Mouse (Mus musculus): ENCODE measurements around the gene Guca1b. TPM values are rescaled to one million over a fixed set of nuclear protein-coding genes. Genes with fewer than 3 reads are reported as not detected.

Gene Guca1b
- not detected in 2 replicates for total RNA-seq (2017)

- no peak for ATAC-seq (replicated peaks; ENCODE audit: low read depth, poor library complexity, severe bottlenecking)
These were observed at the start of gene Guca1b for GRCm38 (mm10) chr17:47385145-47385544. Gene Guca1b, plus strand, starts transcription at chr17:47385393.

- ATAC-seq (replicated peaks; ENCODE audit: low read depth, poor library complexity, severe bottlenecking) = no peak
These were observed 42.1 kb upstream of the Guca1b start for GRCm38 (mm10) chr17:47343121-47343520.

GRCm38 (mm10) chr17:47349721-47350319 lies 35.4 kb upstream of the Guca1b start:
- ATAC-seq (replicated peaks; ENCODE audit: low read depth, poor library complexity, severe bottlenecking) = no peak

GRCm38 (mm10) chr17:47359964-47360363 lies 25.2 kb upstream of the Guca1b start:
- peak; percentile 45 for ATAC-seq (replicated peaks; ENCODE audit: low read depth, poor library complexity, severe bottlenecking)

GRCm38 (mm10) chr17:47361343-47361742 lies 23.9 kb upstream of the Guca1b start:
- ATAC-seq (replicated peaks; ENCODE audit: low read depth, poor library complexity, severe bottlenecking) = no peak

GRCm38 (mm10) chr17:47368401-47369086 lies 16.6 kb upstream of the Guca1b start, which contains the start of gene Mrps10:
Gene Mrps10, plus strand, starts transcription at chr17:47368887.
- ATAC-seq (replicated peaks; ENCODE audit: low read depth, poor library complexity, severe bottlenecking) = peak; percentile 95

- peak; percentile 55 for ATAC-seq (replicated peaks; ENCODE audit: low read depth, poor library complexity, severe bottlenecking)
These were observed 16.1 kb upstream of the Guca1b start for GRCm38 (mm10) chr17:47369087-47369443.

- ATAC-seq (replicated peaks; ENCODE audit: low read depth, poor library complexity, severe bottlenecking) = peak; percentile 71; the same call in 1 of the 2 replicates
These were observed 13.7 kb upstream of the Guca1b start for GRCm38 (mm10) chr17:47371451-47371850.

GRCm38 (mm10) chr17:47373991-47374390 lies 11.2 kb upstream of the Guca1b start:
- ATAC-seq (replicated peaks; ENCODE audit: low read depth, poor library complexity, severe bottlenecking) = no peak

- no peak for ATAC-seq (replicated peaks; ENCODE audit: low read depth, poor library complexity, severe bottlenecking)
These were observed 8.4 kb upstream of the Guca1b start for GRCm38 (mm10) chr17:47376779-47377280.

- no peak for ATAC-seq (replicated peaks; ENCODE audit: low read depth, poor library complexity, severe bottlenecking)
These were observed 7.1 kb upstream of the Guca1b start for GRCm38 (mm10) chr17:47378133-47378532.

- ATAC-seq (replicated peaks; ENCODE audit: low read depth, poor library complexity, severe bottlenecking) = no peak
These were observed 3.3 kb upstream of the Guca1b start for GRCm38 (mm10) chr17:47381917-47382316.

GRCm38 (mm10) chr17:47383266-47383665 lies 1.9 kb upstream of the Guca1b start:
- no peak for ATAC-seq (replicated peaks; ENCODE audit: low read depth, poor library complexity, severe bottlenecking)

GRCm38 (mm10) chr17:47384064-47384463 lies 1.1 kb upstream of the Guca1b start:
- no peak for ATAC-seq (replicated peaks; ENCODE audit: low read depth, poor library complexity, severe bottlenecking)

- 0 out of 2 replicates have a peak, but pooled peaks have one; percentile 42 for ATAC-seq (replicated peaks; ENCODE audit: low read depth, poor library complexity, severe bottlenecking)
These were observed 1.5 kb downstream of the Guca1b start for GRCm38 (mm10) chr17:47386649-47387048.

- ATAC-seq (replicated peaks; ENCODE audit: low read depth, poor library complexity, severe bottlenecking) = peak; percentile 50
These were observed 9.2 kb downstream of the Guca1b start for GRCm38 (mm10) chr17:47394223-47394869.

GRCm38 (mm10) chr17:47395376-47395913 lies 10.3 kb downstream of the Guca1b start:
- peak; percentile 85 for ATAC-seq (replicated peaks; ENCODE audit: low read depth, poor library complexity, severe bottlenecking)

- no peak for ATAC-seq (replicated peaks; ENCODE audit: low read depth, poor library complexity, severe bottlenecking)
These were observed 13.9 kb downstream of the Guca1b start for GRCm38 (mm10) chr17:47399091-47399490.

- ATAC-seq (replicated peaks; ENCODE audit: low read depth, poor library complexity, severe bottlenecking) = no peak
These were observed 15.3 kb downstream of the Guca1b start, which contains the start of gene Guca1a for GRCm38 (mm10) chr17:47400451-47400850. Gene Guca1a, minus strand, starts transcription at chr17:47400584.

- ATAC-seq (replicated peaks; ENCODE audit: low read depth, poor library complexity, severe bottlenecking) = peak; percentile 12; the same call in 1 of the 2 replicates
These were observed 22.7 kb downstream of the Guca1b start for GRCm38 (mm10) chr17:47407717-47408557.
